Mouse (Mus musculus) limb, embryonic 14.5 days (tissue): Measurements from ENCODE around the gene Slc25a24. TPM values are rescaled to one million over a fixed set of nuclear protein-coding genes. Genes with fewer than 3 reads are reported as not detected.

Source experiments
- ATAC-seq: fragments of 200-750 bp; cut with Nextera tagmentation; 2 replicates; pipeline ENCODE4 v1.8.0; 2017; ENCODE audit warnings: low read depth, moderate number of reproducible peaks, moderate TSS enrichment; ENCODE audit not compliant: low FRiP score
- DNase-seq: peaks from one replicate; pipeline ENCODE4 v3.0.0-alpha.2; 2015; ENCODE audit warnings: low spot score
- H3K27ac ChIP-seq: fragments of 300-500 bp; sonication (generic); replicated peaks from 2 replicates; pipeline ENCODE4 v1.5.1; 2014; ENCODE audit warnings: low read depth, mild to moderate bottlenecking, low read length, moderate library complexity, mixed read lengths
- H3K27me3 ChIP-seq: fragments of 300-500 bp; sonication (generic); 2 replicates; pipeline ENCODE4 v1.6.1; 2014; ENCODE audit warnings: low read length, mixed read lengths; ENCODE audit not compliant: control insufficient read depth, insufficient read depth
- H3K36me3 ChIP-seq: fragments of 300-500 bp; sonication (generic); 2 replicates; pipeline ENCODE4 v1.6.1; 2014; ENCODE audit warnings: mild to moderate bottlenecking, low read length, moderate library complexity, mixed read lengths; ENCODE audit not compliant: control insufficient read depth, insufficient read depth
- H3K4me1 ChIP-seq: fragments of 300-500 bp; sonication (generic); 2 replicates; pipeline ENCODE4 v1.6.1; 2014; ENCODE audit warnings: antibody characterized with exemption, low read length, mixed read lengths; ENCODE audit not compliant: control insufficient read depth, insufficient read depth
- H3K4me2 ChIP-seq: fragments of 300-500 bp; sonication (generic); replicated peaks from 2 replicates; pipeline ENCODE4 v1.6.1; 2014; ENCODE audit warnings: low read depth, mild to moderate bottlenecking, low read length, moderate library complexity; ENCODE audit not compliant: severe bottlenecking
- H3K4me3 ChIP-seq: fragments of 300-500 bp; sonication (generic); replicated peaks from 2 replicates; pipeline ENCODE4 v1.5.1; 2014; ENCODE audit warnings: low read length
- H3K9ac ChIP-seq: fragments of 300-500 bp; sonication (generic); 2 replicates; pipeline ENCODE4 v1.6.1; 2014; ENCODE audit warnings: mild to moderate bottlenecking, low read depth, low read length, moderate library complexity; ENCODE audit not compliant: severe bottlenecking
- H3K9me3 ChIP-seq: fragments of 300-500 bp; sonication (generic); 2 replicates; pipeline ENCODE4 v1.6.1; 2016; ENCODE audit warnings: low read length; ENCODE audit not compliant: control insufficient read depth
- POLR2A ChIP-seq: fragments of 200-500 bp; IDR thresholded peaks from 2 replicates; pipeline ENCODE4 v1.8.0; 2012; ENCODE audit warnings: inconsistent platforms, mild to moderate bottlenecking, moderate library complexity, borderline replicate concordance; ENCODE audit not compliant: insufficient read depth, insufficient read length; ENCODE audit errors: extremely low read depth
- WGBS: fragments of 180-500 bp; shearing (Covaris S2); extraction: QIAGEN DNeasy Blood & Tissue Kit; methylation state at CpG from one replicate; pipeline ENCODE4 v1.1.7; 2014; 5-methylcytosine and 5-hydroxymethylcytosine counted together
- polyA plus RNA-seq, 2 experiments: library from polyadenylated mRNA; depleted of rRNA in 1 of 2; stranded (reverse) in 1 of 2; unstranded in 1 of 2; fragments of >200 nt; fragmentation: Nextera tagmentation in 1 of 2; extraction: Ambion mirVana in 1 of 2; gene quantifications; 2 replicates each; pipeline versions ENCODE4 v1.2.1 to v1.2.3; 2012 to 2014

The Slc25a24 gene
- polyA plus RNA-seq, 2 experiments: 34.7 to 44.0 TPM

- no peaks in the 10 kb centered on the region for H3K9me3 ChIP-seq
- DNase-seq: no peak
- H3K36me3 ChIP-seq: no peaks in the 10 kb centered on the region
Measured at GRCm38 (mm10) chr3:109117136-109117535, 5.8 kb upstream of the Slc25a24 start.

GRCm38 (mm10) chr3:109119562-109119961 is 3.4 kb upstream of the Slc25a24 start:
- H3K4me3 ChIP-seq: no peak overlapping the region
- 84% methylated on average over 5 of the region's 5 CpGs for WGBS
- no peak for TF ChIP-seq POLR2A
- no peaks in the 10 kb centered on the region for H3K36me3 ChIP-seq
- no peak overlapping the region for H3K9ac ChIP-seq
- H3K4me1 ChIP-seq: peaks cover 15% of the 10 kb centered on the region
- no peak overlapping the region for H3K4me2 ChIP-seq
- H3K9me3 ChIP-seq: no peaks in the 10 kb centered on the region
- H3K27me3 ChIP-seq: no peaks in the 10 kb centered on the region
- ATAC-seq (no peak), DNase-seq (no peak)
- no peak overlapping the region for H3K27ac ChIP-seq

More at GRCm38 (mm10) chr3:109117136-109117535, 5.8 kb upstream of the Slc25a24 start:
- TF ChIP-seq POLR2A: no peak
- ATAC-seq: no peak
- Histone ChIP-seq H3K9ac (no peak overlapping the region), H3K4me3 (no peak overlapping the region), H3K4me2 (no peak overlapping the region), H3K27ac (no peak overlapping the region), H3K4me1 (no peaks in the 10 kb centered on the region), H3K27me3 (no peaks in the 10 kb centered on the region)

GRCm38 (mm10) chr3:109119973-109120372 is 3.0 kb upstream of the Slc25a24 start:
- Histone ChIP-seq H3K27me3 (no peaks in the 10 kb centered on the region), H3K9ac (no peak overlapping the region), H3K4me3 (no peak overlapping the region), H3K9me3 (no peaks in the 10 kb centered on the region), H3K4me1 (peaks cover 15% of the 10 kb centered on the region), H3K4me2 (no peak overlapping the region), H3K27ac (no peak overlapping the region), H3K36me3 (no peaks in the 10 kb centered on the region)
- no peak for DNase-seq
- WGBS: 84% methylated on average over 5 of the region's 5 CpGs
- no peak for ATAC-seq
- no peak for TF ChIP-seq POLR2A

- TF ChIP-seq POLR2A: 0 out of 2 replicates have a peak, but pooled peaks have one; percentile 1
- Histone ChIP-seq H3K27me3 (no peaks in the 10 kb centered on the region), H3K36me3 (0 out of 2 replicates have a peak, but pooled peaks cover 2% of the 10 kb centered on the region), H3K4me3 (peak overlapping the region; percentile 70), H3K9ac (peak overlapping the region; percentile 97), H3K27ac (peak overlapping the region; percentile 87), H3K9me3 (no peaks in the 10 kb centered on the region), H3K4me1 (peaks cover 15% of the 10 kb centered on the region), H3K4me2 (peak overlapping the region; percentile 79)
- DNase-seq (peak; percentile 37), ATAC-seq (peak; percentile 23; the same call in 1 of the 2 replicates)
- WGBS: 4% methylated on average over 8 of the region's 8 CpGs
Measured at GRCm38 (mm10) chr3:109123531-109123981, 607 bp downstream of the Slc25a24 start.

- Histone ChIP-seq H3K4me1 (peaks cover 15% of the 10 kb centered on the region), H3K27me3 (no peaks in the 10 kb centered on the region), H3K4me3 (peak overlapping the region; percentile 70), H3K27ac (0 out of 2 replicates have a peak overlapping the region, but pooled peaks have one; percentile 87), H3K9me3 (no peaks in the 10 kb centered on the region), H3K36me3 (0 out of 2 replicates have a peak, but pooled peaks cover 5% of the 10 kb centered on the region), H3K4me2 (peak overlapping the region; percentile 79), H3K9ac (peak overlapping the region; percentile 97)
- no peak for TF ChIP-seq POLR2A
- 28% methylated on average over 4 of the region's 4 CpGs for WGBS
- no peak for ATAC-seq
- DNase-seq: no peak
Measured at GRCm38 (mm10) chr3:109124091-109124490, 1.1 kb downstream of the Slc25a24 start.
